Mouse (Mus musculus) brain, embryonic 14.5 days (tissue): ENCODE data around the gene Ccdc138. TPM values are rescaled to one million over a fixed set of nuclear protein-coding genes. Genes with fewer than 3 reads are reported as not detected.

ENCODE experiments used
- DNase-seq: peaks from one replicate; pipeline ENCODE4 v3.0.0-alpha.2; 2011; ENCODE audit warnings: low read depth
- CTCF ChIP-seq: fragments of 200-500 bp; IDR thresholded peaks from 2 replicates; pipeline ENCODE4 v1.5.1; 2012; ENCODE audit warnings: inconsistent platforms, mild to moderate bottlenecking, moderate library complexity, borderline replicate concordance; ENCODE audit not compliant: insufficient read depth, insufficient read length; ENCODE audit errors: extremely low read depth
- POLR2A ChIP-seq: fragments of 200-500 bp; IDR thresholded peaks from 2 replicates; pipeline ENCODE4 v1.6.1; 2012; ENCODE audit warnings: mild to moderate bottlenecking, inconsistent platforms, borderline replicate concordance; ENCODE audit not compliant: poor library complexity, insufficient read depth, insufficient read length, severe bottlenecking; ENCODE audit errors: extremely low read depth
- polyA plus RNA-seq: library from polyadenylated mRNA; depleted of rRNA; stranded (reverse); fragments of >200 nt; gene quantifications from 2 replicates; pipeline ENCODE4 v1.2.3, GENCODE M21; 2012; rRNA removed

Gene Ccdc138
- polyA plus RNA-seq, 1 experiment = 4.6 TPM

DNA sequence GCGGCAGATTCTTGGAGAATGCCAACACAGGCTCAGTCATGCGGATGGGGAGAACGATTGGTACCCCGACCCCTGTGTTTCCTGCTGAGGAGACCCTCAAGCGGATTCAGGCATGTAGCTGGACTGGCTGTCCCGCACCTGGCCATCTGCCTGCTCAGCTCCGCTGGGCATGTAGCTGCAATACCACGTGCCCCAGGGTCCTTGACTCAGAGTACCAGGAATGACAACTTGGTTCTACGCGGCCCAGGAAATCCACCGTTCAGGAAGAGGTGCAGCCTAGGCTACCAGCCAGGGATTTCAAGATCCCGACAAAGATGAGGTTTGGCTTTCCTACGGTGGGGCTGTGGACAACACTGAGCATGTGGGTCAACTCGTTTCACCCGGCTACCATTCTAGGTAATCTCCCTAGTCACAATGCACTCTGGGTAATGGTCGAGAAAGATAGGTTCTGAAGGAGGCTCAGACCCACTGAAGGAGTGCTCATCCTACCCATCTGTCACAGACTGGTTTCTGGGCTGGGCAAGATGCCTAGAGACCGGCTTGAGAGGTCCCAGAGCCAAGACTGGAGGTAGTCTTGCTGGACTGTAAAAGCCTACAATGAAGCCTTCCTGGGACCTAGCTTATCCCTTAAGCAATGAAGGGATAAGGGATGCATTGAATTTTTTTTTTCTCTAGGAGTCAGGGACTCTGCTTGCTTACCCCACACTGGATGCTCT, 120.9 kb downstream of the Ccdc138 start:
- TF ChIP-seq POLR2A (no peak), CTCF (no peak)
- DNase-seq = no peak

DNA sequence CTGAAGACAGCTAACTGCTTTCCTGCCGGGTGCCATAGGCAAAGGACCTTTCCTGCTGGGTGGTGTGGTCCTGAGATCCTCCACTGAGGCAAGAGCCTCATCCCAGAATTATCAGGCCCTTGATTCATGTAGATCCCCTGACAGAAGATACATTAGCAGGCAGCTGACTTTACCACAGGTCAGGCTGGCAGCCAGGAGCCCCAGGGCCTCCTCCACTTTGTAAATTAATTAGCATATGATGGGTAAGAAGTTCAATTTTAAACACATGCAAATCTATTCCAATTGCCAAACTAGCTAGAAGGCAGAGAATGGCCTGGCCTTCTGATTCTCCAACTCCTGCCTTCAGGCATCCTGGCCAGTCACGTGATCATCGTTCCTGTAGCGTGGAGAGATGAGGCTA, 121.5 kb downstream of the Ccdc138 start:
- TF ChIP-seq CTCF (no peak), POLR2A (no peak)
- DNase-seq = no peak

DNA sequence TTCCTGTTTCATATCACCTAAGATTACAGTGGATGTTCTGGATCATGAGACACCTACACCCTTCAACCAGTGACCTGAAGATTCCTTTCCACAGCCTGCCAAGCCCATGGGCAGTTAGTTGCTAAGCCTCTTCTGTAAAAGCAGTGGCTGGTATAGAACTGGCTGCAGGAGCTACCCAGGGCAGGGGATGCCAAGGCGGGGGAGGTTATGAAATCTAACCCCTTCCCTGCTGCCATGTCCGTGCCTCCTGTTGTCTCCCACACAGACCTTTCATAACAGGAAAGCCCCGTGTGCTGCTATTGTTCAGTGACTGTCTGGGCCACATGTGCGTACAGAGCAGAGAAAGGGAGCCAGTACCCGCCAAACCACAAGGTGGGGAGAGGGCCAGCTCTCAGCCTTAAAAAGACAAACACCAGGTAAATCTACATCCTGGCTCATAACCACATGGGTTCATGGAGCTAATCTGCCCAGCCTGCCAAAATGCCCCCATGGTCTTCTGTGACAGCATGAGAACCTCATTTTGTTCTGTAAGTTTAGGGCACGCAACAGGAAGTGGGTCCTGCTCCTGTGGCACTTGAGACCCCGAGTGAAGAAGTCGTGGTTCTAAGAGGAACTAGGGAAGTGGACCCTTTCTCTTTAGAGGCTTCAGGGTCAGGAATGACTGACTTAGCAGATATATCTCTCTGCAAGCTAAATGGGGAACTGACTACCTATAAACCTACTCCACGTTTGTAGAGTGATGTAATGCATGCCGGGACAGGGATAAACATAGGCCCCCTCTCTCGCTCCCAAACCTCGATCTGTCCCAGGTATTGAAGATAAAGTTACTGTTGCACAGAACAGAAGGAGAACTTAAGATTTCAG, 127.3 kb downstream of the Ccdc138 start:
- TF ChIP-seq CTCF (no peak), POLR2A (no peak)
- no peak for DNase-seq

Other genes with a start within 250 kb of the Ccdc138 start
- 37.9 and 45.7 TPM in 2 replicates for gene Gcc2, start 242.5 kb upstream of the Ccdc138 start, polyA plus RNA-seq
- gene Lims1, start 174.5 kb upstream of the Ccdc138 start, polyA plus RNA-seq = 22.7 and 25.1 TPM in 2 replicates
- 9.8 and 15.7 TPM in 2 replicates for gene Ranbp2, start 51.0 kb upstream of the Ccdc138 start, polyA plus RNA-seq
- 0.67 and 0.97 TPM in 2 replicates for gene Edar, start 177.7 kb downstream of the Ccdc138 start, polyA plus RNA-seq
- not detected in 2 replicates for gene Gm17542, start 220.3 kb downstream of the Ccdc138 start, polyA plus RNA-seq